Mouse (Mus musculus): ENCODE results near the gene Dync1i1.

The Dync1i1 gene

GRCm38 (mm10) chr6:5768576-5768975, 43.1 kb downstream of the Dync1i1 start:
- intact Hi-C loops (cut with DNase I) = no loop called here

- intact Hi-C loops (cut with DNase I) = no loop called here
Measured at GRCm38 (mm10) chr6:5770283-5770682, 44.8 kb downstream of the Dync1i1 start.

GRCm38 (mm10) chr6:5775461-5775860, 50.0 kb downstream of the Dync1i1 start:
- intact Hi-C loops (cut with DNase I) = no loop called here

GRCm38 (mm10) chr6:5781752-5782151, 56.3 kb downstream of the Dync1i1 start:
- intact Hi-C loops (cut with DNase I) = no loop called here

- intact Hi-C loops (cut with DNase I) = no loop called here
Measured at GRCm38 (mm10) chr6:5783830-5784229, 58.4 kb downstream of the Dync1i1 start.

DNA sequence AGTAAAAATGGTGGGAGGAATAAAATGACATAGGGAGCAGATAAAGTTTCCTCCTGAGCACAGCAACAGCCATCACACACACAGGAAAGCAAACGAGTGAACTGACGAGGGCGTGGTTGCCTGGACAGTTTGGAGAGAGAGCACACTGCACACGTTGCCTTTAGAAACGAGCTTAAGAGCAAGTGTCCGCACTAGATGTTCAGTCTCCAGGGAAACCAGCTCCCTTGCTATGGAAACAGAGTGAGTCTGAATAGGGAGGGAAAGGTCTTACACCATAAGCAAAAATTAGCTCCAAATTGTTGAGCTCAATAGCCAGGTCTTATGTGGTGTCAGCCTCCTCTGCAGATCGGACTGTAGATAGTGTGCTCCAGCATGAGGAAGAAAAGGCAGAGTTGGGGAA, 65.2 kb downstream of the Dync1i1 start:
- intact Hi-C loops (cut with DNase I) = loop anchor here (10.0 kb wide), 1 partner anchor 376 kb away; no protein-coding TSS in a partner anchor

DNA sequence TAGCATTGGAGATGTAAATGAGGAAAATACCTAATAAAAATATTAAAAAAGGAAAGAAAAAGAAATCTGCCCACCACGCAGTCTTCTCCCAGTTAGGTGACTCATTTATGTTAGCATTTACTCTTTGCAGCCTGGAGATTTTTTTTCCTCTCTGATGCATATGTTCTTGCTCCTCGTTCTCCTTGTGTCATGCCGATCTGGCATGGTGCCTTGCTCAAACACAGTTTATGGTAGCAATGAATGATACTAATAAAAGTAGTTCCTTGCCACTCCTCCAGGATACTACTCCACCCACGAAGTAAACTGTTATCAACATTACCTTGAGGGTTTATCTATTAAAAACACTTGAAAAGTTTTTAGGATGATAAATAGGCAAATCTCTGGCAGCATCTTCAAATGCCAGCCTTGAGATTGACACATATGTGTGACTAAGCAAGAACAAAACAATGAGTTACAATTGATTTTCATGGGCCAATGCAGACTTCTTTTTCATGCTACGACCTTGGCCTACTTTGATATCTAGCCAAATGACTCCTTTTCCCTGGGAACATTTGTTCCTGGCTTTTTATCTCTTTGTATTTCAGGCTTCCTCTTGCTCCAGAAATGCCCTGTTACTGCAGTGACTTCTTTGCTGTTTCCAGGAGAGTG, 68.8 kb downstream of the Dync1i1 start:
- intact Hi-C loops (cut with DNase I) = loop anchor here (10.0 kb wide), 1 partner anchor 379 kb away; no protein-coding TSS in a partner anchor

DNA sequence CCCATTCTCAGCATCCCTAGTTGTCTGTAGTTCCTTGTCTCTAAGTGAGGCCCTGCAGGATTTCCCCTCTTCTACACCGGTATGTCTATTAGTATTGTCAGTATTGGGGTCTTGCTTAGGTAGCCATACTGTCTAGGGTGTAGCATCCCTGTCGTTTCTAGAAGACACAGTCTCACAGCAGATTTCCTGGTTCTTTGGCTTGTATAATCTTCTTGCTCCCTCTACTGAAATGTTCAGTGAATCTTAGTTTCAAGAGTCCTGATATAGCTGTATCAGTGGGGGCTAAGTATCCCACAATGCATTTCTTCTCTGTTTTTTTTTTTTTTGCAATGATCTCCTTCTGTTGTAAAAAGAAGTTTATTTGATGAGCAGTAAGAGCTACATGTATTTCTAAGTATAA, 69.9 kb downstream of the Dync1i1 start:
- intact Hi-C loops (cut with DNase I) = loop anchor here (10.0 kb wide), 1 partner anchor 381 kb away; no protein-coding TSS in a partner anchor

GRCm38 (mm10) chr6:5802124-5802839, 76.8 kb downstream of the Dync1i1 start:
- intact Hi-C loops (cut with DNase I) = loop anchor here (1.0 kb wide), 1 partner anchor 157 kb away; no protein-coding TSS in a partner anchor

DNA sequence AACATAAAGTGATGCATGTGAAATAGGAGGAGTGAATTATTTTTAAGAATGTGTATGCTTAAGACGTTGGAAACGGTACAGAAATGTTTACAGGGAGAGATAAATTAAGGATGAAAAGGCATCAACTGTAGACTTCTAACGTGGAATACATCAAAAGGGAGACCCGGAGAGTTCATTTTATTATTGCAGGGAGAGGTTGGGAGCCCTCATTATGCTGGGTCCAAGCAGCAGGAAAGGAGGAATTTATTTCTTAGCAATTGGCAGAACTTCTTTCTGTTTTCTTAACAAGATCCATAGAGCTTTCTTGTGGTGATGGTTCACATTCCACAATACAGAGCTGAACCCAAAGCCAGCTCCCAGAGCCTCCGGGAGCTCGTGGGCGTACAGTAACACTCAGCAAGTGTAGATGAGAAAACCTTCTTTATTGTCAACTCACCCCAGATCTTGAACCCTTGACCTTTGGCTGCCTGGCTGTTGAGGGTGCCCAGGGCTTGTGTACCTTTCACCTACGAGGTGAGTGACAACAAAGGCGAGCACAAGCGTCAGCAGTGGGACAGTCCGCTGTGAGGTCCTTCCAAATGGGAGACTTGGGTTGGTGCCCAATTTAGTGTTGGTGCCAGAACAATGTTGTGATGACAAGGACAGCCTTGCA, 77.5 kb downstream of the Dync1i1 start:
- intact Hi-C loops (cut with DNase I) = loop anchor here (1.0 kb wide), 1 partner anchor 158 kb away; no protein-coding TSS in a partner anchor

DNA sequence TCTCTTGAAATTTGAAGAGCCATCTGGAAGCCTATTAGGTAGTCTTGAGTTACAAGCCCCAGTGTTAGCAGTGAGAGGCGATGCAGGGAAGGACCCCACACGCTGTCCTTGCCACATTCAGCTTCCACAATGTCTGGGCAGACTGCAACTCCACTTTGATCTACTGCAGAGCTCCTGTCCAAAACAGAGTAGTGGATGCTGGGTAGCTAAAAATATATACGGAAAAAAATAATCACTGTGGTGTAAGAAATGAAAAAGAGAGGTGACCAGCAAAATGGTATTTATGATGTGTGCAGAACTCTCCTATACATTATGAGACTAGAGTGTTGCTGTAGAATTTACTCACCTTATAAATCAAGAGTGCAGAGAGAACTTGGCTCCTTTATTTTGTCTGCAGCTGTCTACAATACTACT, 82.6 kb downstream of the Dync1i1 start:
- intact Hi-C loops (cut with DNase I) = no loop called here

DNA sequence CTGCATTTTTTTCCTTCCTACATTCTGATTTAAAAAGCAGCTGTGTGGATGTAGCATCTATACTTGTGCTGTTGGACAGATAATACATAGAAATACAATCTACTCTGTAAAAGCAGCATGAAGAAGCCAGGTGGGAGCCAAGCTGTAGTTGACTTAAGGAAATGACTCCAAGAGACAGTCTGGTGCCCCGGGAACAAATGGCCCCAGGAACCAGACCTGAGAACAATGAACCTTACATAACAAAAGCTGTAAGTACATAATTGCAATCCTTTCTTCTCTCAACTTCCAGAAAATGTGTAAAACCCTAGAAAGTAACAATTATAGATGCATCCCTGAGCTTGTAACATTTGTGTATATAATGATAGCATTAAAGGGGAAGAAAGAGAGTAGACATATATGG, 86.6 kb downstream of the Dync1i1 start:
- intact Hi-C loops (cut with DNase I) = no loop called here

- intact Hi-C loops (cut with DNase I) = no loop called here
Measured at GRCm38 (mm10) chr6:5819674-5820073, 94.2 kb downstream of the Dync1i1 start.

DNA sequence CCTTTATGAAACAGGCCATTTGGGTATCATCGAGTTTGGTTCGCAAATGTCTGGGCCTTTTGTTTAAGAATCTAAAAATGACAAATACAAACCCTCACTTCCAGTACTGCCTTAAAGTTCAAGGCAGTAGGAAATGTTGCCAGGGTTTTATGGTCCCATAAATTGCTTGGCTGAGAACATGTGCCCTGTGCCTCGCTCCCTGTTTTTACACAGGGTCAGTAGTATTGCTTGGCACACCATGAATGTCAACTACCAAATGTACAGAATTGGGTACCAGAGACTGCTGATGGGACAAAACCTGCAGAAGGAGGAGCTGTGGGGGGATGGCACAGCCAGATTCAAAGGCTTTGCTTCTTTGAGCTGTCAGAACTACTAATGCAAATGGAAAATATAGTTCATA, 100.0 kb downstream of the Dync1i1 start:
- intact Hi-C loops (cut with DNase I) = no loop called here

DNA sequence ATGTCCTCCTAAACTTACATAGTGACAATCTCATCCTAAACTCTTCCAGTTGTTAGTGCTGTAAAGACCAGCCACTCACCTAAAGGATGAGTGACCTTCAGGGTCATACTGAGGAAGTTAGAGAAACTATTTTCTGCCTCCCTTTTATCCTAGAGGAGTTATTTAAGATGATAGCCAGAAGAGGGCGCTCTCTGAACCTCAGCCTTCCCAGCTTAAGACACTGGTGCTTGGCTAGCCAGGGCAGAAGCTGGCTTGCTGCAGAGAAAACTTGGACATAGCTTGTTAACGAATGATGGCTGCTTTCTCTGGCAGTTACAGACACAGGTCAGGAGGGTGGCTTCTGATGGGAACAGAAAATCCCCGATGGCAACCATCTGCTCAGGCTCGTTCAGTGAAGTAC, 101.6 kb downstream of the Dync1i1 start:
- intact Hi-C loops (cut with DNase I) = no loop called here

- intact Hi-C loops (cut with DNase I) = no loop called here
Measured at GRCm38 (mm10) chr6:5828409-5828974, 103.1 kb downstream of the Dync1i1 start.

DNA sequence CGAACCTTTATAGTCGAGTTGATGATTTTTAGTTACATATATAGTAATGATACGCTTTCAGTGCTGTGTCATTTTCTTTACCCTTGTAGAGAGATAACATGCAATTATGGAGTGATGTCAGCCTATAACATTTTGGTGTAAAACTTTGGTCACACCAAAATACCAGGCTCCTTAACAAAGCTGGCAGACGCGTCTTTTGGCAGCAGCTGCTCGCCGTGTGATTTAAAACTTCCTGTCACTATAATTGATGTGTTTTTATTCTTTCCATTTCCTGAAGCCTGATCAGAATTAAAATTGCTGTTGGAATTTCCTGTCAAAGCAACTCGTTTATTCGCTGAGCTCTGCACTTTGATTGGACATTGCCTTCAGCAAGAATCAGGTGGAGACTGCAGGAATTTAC, 103.7 kb downstream of the Dync1i1 start:
- intact Hi-C loops (cut with DNase I) = no loop called here

- intact Hi-C loops (cut with DNase I) = no loop called here
Measured at GRCm38 (mm10) chr6:5830717-5831116, 105.3 kb downstream of the Dync1i1 start.

GRCm38 (mm10) chr6:5831233-5831632, 105.8 kb downstream of the Dync1i1 start:
- intact Hi-C loops (cut with DNase I) = no loop called here

DNA sequence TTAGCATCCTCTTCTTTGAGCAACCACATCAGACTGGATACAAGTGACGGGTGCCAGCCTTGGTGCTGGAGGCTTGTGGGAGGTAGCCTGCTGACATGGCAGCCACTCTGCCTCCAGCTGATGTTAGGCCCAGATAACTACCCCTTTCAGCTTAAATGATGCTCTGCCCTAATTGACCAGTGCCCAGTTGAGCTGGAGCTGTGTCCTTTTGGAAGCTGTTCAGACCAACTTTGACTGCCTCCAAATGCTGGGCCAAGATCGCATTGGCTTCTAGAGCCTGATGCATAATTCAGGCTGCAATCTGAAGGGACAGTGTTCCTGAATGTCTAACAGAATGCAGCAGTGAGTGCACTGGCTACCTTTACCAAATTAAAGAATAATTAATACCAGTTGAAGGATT, 107.4 kb downstream of the Dync1i1 start:
- intact Hi-C loops (cut with DNase I) = no loop called here

GRCm38 (mm10) chr6:5842466-5842865, 117.0 kb downstream of the Dync1i1 start:
- intact Hi-C loops (cut with DNase I) = no loop called here

- intact Hi-C loops (cut with DNase I) = no loop called here
Measured at GRCm38 (mm10) chr6:5846154-5846553, 120.7 kb downstream of the Dync1i1 start.

Data from adrenal gland (tissue).